Mouse (Mus musculus) midbrain, embryonic 10.5 days (tissue): ENCODE measurements at regions not wholly inside any gene's neighbourhood (a gene's known extent, or its start where the extent isn't known, plus 50 kb on each side); places are given as distances from the start of the nearest gene placed in this dataset.

ENCODE experiments used
- DNase-seq: peaks from one replicate; pipeline ENCODE4 v3.0.0-alpha.2; 2017; ENCODE audit warnings: low spot score
- H3K27ac ChIP-seq: fragments of 300-500 bp; sonication (generic); replicated peaks from 2 replicates; pipeline ENCODE4 v1.5.1; 2016; ENCODE audit warnings: mild to moderate bottlenecking
- H3K27me3 ChIP-seq: fragments of 300-500 bp; sonication (generic); 2 replicates; pipeline ENCODE4 v1.6.1; 2016; ENCODE audit warnings: low read depth, mild to moderate bottlenecking; ENCODE audit not compliant: poor library complexity, severe bottlenecking
- H3K36me3 ChIP-seq: fragments of 300-500 bp; sonication (generic); 2 replicates; pipeline ENCODE4 v1.6.1; 2016; ENCODE audit warnings: mild to moderate bottlenecking, moderate library complexity
- H3K4me1 ChIP-seq: fragments of 300-500 bp; sonication (generic); 2 replicates; pipeline ENCODE4 v1.6.1; 2016
- H3K4me3 ChIP-seq: fragments of 300-500 bp; sonication (generic); 2 replicates; pipeline ENCODE4 v1.5.1; 2016; ENCODE audit warnings: mild to moderate bottlenecking, moderate library complexity
- H3K9me3 ChIP-seq: fragments of 300-500 bp; sonication (generic); replicated peaks from 2 replicates; pipeline ENCODE4 v1.6.1; 2016; ENCODE audit warnings: mild to moderate bottlenecking
- WGBS: fragments of 180-500 bp; shearing (Covaris S2); methylation state at CpG from one replicate; pipeline ENCODE4 v1.1.7; 2016; 5-methylcytosine and 5-hydroxymethylcytosine counted together

GRCm38 (mm10) chr12:39920466-39920913, 117.3 kb downstream of the Arl4a start:
- DNase-seq, result peak; percentile 41
- WGBS, result 13% methylated on average over 8 of the region's 8 CpGs
- Histone ChIP-seq H3K9me3 (no peaks in the 10 kb centered on the region), H3K36me3 (no peaks in the 10 kb centered on the region), H3K4me1 (peaks cover 26% of the 10 kb centered on the region), H3K27ac (peak overlapping the region; percentile 66), H3K4me3 (no peak overlapping the region), H3K27me3 (no peaks in the 10 kb centered on the region)

GRCm38 (mm10) chr12:39919909-39920308, 117.9 kb downstream of the Arl4a start:
- H3K27ac ChIP-seq, result no peak overlapping the region
- 86% methylated on average over 2 of the region's 2 CpGs for WGBS
- DNase-seq, result no peak
- no peak overlapping the region for H3K4me3 ChIP-seq
- H3K36me3 ChIP-seq, result no peaks in the 10 kb centered on the region
- peaks cover 26% of the 10 kb centered on the region for H3K4me1 ChIP-seq
- H3K9me3 ChIP-seq, result no peaks in the 10 kb centered on the region
- no peaks in the 10 kb centered on the region for H3K27me3 ChIP-seq

DNA sequence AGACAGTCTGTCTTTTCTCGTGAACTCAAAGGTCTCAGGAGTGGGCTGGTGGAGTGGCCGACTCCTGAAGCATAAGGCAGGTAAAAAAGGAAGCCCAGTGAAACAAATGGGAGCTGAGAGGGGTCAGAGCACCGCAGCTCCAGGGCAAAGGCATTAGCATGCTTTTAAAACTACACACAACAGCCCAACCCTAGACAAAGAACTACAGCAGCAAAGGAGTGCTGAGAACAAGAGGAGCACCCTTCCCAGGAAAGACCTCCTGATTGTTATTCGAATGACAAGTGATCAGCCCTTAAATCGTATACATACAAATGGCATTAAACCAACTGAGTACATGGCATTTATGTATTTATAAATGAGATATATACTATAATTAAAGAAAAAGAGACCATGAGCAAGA, 149.3 kb downstream of the Arl4a start:
- 39% methylated on average over 5 of the region's 5 CpGs for WGBS

GRCm38 (mm10) chr12:39885366-39885765, 152.5 kb downstream of the Arl4a start:
- WGBS, result 78% methylated on average over 3 of the region's 3 CpGs
- Histone ChIP-seq H3K9me3 (no peaks in the 10 kb centered on the region), H3K36me3 (no peaks in the 10 kb centered on the region), H3K4me3 (no peak overlapping the region), H3K4me1 (peaks cover 5% of the 10 kb centered on the region), H3K27ac (no peak overlapping the region), H3K27me3 (no peaks in the 10 kb centered on the region)
- no peak for DNase-seq

More for the DNA sequence above, 149.3 kb downstream of the Arl4a start:
- H3K27me3 ChIP-seq, result no peaks in the 10 kb centered on the region
- peaks cover 5% of the 10 kb centered on the region for H3K4me1 ChIP-seq
- no peaks in the 10 kb centered on the region for H3K36me3 ChIP-seq
- no peak overlapping the region for H3K4me3 ChIP-seq
- H3K27ac ChIP-seq, result peak overlapping the region; percentile 24; the same call in 1 of the 2 replicates
- DNase-seq, result no peak
- H3K9me3 ChIP-seq, result no peaks in the 10 kb centered on the region

DNA sequence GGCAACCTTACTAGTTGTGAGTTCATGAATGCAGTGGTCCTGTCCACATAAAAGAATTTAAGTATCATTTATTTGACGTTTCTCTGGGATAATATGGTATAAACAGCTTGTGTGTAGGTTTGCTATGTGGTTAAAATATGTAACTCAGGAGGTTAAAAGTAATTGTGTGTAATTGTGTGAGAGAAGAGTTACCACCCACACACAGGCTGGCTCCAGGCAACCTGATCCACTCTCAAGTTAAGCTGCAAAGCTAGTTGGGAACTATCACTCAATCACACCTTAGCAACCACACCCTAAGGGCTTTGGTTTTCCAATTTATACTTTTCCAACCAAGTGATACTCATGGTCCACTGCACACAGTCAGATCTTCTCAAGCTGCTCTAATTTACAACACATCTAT, 157.5 kb downstream of the Arl4a start:
- H3K27me3 ChIP-seq, result no peaks in the 10 kb centered on the region
- no peaks in the 10 kb centered on the region for H3K36me3 ChIP-seq
- no peaks in the 10 kb centered on the region for H3K4me1 ChIP-seq
- no peak overlapping the region for H3K27ac ChIP-seq
- H3K9me3 ChIP-seq, result no peaks in the 10 kb centered on the region
- DNase-seq, result no peak
- no peak overlapping the region for H3K4me3 ChIP-seq
- 92% methylated on average over 1 of the region's 1 CpGs for WGBS

DNA sequence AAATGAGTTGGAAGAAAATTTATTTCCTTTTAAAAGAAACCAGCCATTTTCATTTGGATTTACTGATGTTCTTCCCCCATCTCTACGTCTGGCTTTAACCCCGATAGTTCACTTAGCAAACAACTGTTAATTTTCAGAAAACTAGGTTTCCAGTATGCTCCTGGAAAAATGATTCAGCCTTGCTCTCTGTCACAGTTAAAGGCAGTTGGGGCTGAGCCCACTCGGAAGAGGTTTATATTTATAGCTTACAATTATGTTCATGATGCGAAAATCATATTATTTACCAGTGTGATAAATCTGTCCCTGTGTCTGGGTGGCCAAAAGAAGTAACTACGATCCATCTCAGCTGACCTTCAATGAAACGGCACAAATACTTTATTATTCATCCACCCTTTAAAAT, 163.9 kb downstream of the Arl4a start:
- DNase-seq, result no peak
- Histone ChIP-seq H3K9me3 (no peaks in the 10 kb centered on the region), H3K4me1 (no peaks in the 10 kb centered on the region), H3K27ac (no peak overlapping the region), H3K27me3 (no peaks in the 10 kb centered on the region), H3K4me3 (no peak overlapping the region), H3K36me3 (no peaks in the 10 kb centered on the region)
- 93% methylated on average over 6 of the region's 6 CpGs for WGBS

DNA sequence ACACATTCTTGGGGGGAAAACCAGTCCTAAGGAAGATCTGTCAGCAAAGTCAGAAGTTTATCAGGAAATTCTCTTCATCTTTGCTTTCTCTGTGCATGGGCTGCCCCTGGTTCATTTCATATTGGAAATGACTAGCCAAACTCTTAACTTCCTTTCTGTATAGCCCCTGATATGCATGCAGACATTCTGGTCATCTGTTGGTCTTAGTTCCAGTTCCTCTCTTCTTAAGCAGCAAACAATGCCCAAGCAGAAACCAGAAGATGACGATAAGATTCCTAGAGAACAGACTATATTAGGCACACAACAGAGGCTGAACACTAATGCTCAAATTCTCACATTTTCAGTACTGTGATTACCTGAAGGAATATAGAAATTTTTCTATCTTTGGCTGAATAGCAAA, 176.0 kb downstream of the Arl4a start:
- no peak overlapping the region for H3K4me3 ChIP-seq
- no peaks in the 10 kb centered on the region for H3K4me1 ChIP-seq
- H3K36me3 ChIP-seq, result no peaks in the 10 kb centered on the region
- DNase-seq, result no peak
- 93% methylated on average over 1 of the region's 1 CpGs for WGBS
- no peaks in the 10 kb centered on the region for H3K27me3 ChIP-seq
- no peaks in the 10 kb centered on the region for H3K9me3 ChIP-seq
- no peak overlapping the region for H3K27ac ChIP-seq

DNA sequence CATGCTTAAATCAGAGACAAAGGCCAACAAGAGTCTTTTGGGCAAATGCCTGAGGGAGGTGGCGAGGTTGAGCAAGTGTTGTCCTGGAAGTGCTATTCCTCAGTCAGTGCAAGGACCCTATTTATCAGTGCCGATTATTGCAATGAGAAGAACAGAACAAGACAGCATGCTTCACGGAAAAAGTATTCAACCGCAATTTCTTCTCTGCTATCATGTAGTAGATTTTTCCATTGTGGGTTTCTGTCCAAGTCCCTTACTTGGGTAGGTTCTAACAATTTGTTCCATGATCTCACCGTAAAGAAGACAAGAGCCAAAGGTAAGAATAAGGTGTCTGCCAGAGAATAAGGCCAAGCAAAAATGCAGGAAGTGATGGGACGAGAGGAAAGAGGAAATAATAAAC, 186.2 kb downstream of the Arl4a start:
- no peaks in the 10 kb centered on the region for H3K27me3 ChIP-seq
- WGBS, result 87% methylated on average over 6 of the region's 6 CpGs
- no peak overlapping the region for H3K4me3 ChIP-seq
- no peaks in the 10 kb centered on the region for H3K9me3 ChIP-seq
- H3K4me1 ChIP-seq, result no peaks in the 10 kb centered on the region
- no peaks in the 10 kb centered on the region for H3K36me3 ChIP-seq
- H3K27ac ChIP-seq, result no peak overlapping the region
- no peak for DNase-seq

- no peak for DNase-seq
- Histone ChIP-seq H3K4me3 (no peak overlapping the region), H3K36me3 (no peaks in the 10 kb centered on the region), H3K4me1 (no peaks in the 10 kb centered on the region), H3K27me3 (no peaks in the 10 kb centered on the region), H3K27ac (no peak overlapping the region), H3K9me3 (no peaks in the 10 kb centered on the region)
- WGBS, result 86% methylated on average over 3 of the region's 3 CpGs
Observed at GRCm38 (mm10) chr12:39849346-39850058, 188.3 kb downstream of the Arl4a start.

- H3K4me3 ChIP-seq, result no peak overlapping the region
- WGBS, result 96% methylated on average over 2 of the region's 2 CpGs
- no peaks in the 10 kb centered on the region for H3K9me3 ChIP-seq
Observed at GRCm38 (mm10) chr12:39840615-39841014, 197.2 kb downstream of the Arl4a start.

DNA sequence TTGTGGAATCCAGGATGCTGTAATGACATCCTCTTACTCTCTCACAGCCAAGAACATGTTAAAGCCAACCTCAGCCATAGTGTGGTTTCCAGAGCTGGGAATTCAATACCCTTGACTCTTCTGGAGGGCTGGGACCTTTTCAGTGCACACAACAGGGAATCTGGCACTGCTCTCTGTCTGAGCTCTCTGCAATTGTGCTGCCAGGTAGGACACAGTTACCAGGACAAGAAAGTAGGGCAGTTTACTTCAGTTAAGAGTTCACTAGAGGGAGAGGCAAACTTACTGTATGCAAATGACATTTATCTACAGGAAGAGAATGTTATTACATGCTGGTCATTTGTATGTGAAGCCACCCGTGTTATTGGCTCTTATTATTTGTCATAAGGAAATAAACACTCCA, 197.6 kb downstream of the Arl4a start:
- WGBS, result 77% methylated on average over 1 of the region's 1 CpGs
- no peak overlapping the region for H3K4me3 ChIP-seq
- no peaks in the 10 kb centered on the region for H3K4me1 ChIP-seq

More at GRCm38 (mm10) chr12:39840615-39841014, 197.2 kb downstream of the Arl4a start:
- Histone ChIP-seq H3K4me1 (no peaks in the 10 kb centered on the region), H3K27ac (no peak overlapping the region), H3K36me3 (no peaks in the 10 kb centered on the region), H3K27me3 (no peaks in the 10 kb centered on the region)
- no peak for DNase-seq

GRCm38 (mm10) chr12:39831079-39831478, 206.7 kb downstream of the Arl4a start:
- Histone ChIP-seq H3K27ac (no peak overlapping the region), H3K4me1 (no peaks in the 10 kb centered on the region), H3K27me3 (no peaks in the 10 kb centered on the region), H3K36me3 (no peaks in the 10 kb centered on the region), H3K4me3 (no peak overlapping the region), H3K9me3 (no peaks in the 10 kb centered on the region)
- 87% methylated on average over 7 of the region's 7 CpGs for WGBS
- DNase-seq, result no peak

More for the DNA sequence above, 197.6 kb downstream of the Arl4a start:
- no peak for DNase-seq
- Histone ChIP-seq H3K27ac (no peak overlapping the region), H3K9me3 (no peaks in the 10 kb centered on the region), H3K27me3 (no peaks in the 10 kb centered on the region), H3K36me3 (no peaks in the 10 kb centered on the region)

DNA sequence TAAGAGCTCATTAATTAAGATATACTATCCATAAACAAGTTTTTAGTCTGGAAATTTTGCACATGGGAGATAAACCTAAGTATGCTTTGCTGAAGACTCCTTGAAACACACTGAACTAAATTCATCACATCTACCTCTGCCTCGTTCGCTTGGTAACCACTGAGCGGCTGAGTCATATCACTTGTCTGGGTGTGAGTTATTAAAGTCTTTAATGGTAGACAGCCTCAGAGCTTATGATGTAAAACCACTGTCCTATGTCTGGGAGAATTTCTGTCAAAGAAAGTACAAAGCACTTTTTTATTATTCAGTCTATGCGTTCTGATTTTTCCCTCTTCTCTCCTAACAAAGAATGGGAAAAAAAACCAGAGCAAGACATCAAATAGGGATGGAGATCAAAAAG, 207.3 kb downstream of the Arl4a start:
- Histone ChIP-seq H3K27ac (no peak overlapping the region), H3K4me1 (no peaks in the 10 kb centered on the region), H3K27me3 (no peaks in the 10 kb centered on the region), H3K9me3 (no peaks in the 10 kb centered on the region), H3K36me3 (no peaks in the 10 kb centered on the region), H3K4me3 (no peak overlapping the region)
- no peak for DNase-seq
- 94% methylated on average over 4 of the region's 4 CpGs for WGBS
